Mouse (Mus musculus): ENCODE measurements around the gene Mef2a. TPM values are rescaled to one million over a fixed set of nuclear protein-coding genes. Genes with fewer than 3 reads are reported as not detected.

The Mef2a gene
- polyA plus RNA-seq, 1 experiment from 2014 or later = 27.9 TPM

- Histone ChIP-seq H3K36me3 (ENCODE audit: control insufficient read depth, insufficient read depth, low read length) (no peaks in the 10 kb centered on the region), H3K27me3 (replicated peaks; ENCODE audit: control insufficient read depth, insufficient read depth, low read length) (no peaks in the 10 kb centered on the region), H3K4me2 (ENCODE audit: low read length) (no peak overlapping the region), H3K4me3 (ENCODE audit: low read depth, low read length) (no peak overlapping the region), H3K27ac (ENCODE audit: low read depth, low read length) (no peak overlapping the region), H3K9me3 (replicated peaks; ENCODE audit: control insufficient read depth, low read length) (no peaks in the 10 kb centered on the region), H3K9ac (ENCODE audit: low read length) (no peak overlapping the region), H3K4me1 (ENCODE audit: control insufficient read depth, insufficient read depth, low read length) (no peaks in the 10 kb centered on the region)
- ATAC-seq (no peak), DNase-seq (ENCODE audit: low spot score) (no peak)
- WGBS = 91% methylated on average over 3 of the region's 3 CpGs
Observed at GRCm38 (mm10) chr7:67203625-67204024, 169.0 kb downstream of the Mef2a start.

GRCm38 (mm10) chr7:67199412-67199811, 173.2 kb downstream of the Mef2a start:
- H3K4me1 ChIP-seq (ENCODE audit: control insufficient read depth, insufficient read depth, low read length) = no peaks in the 10 kb centered on the region
- no peak overlapping the region for H3K4me2 ChIP-seq (ENCODE audit: low read length)
- ATAC-seq = peak; percentile 37; the same call in 1 of the 2 replicates
- H3K9me3 ChIP-seq (replicated peaks; ENCODE audit: control insufficient read depth, low read length) = no peaks in the 10 kb centered on the region
- DNase-seq (ENCODE audit: low spot score) = peak; percentile 68
- H3K36me3 ChIP-seq (ENCODE audit: control insufficient read depth, insufficient read depth, low read length) = no peaks in the 10 kb centered on the region
- no peaks in the 10 kb centered on the region for H3K27me3 ChIP-seq (replicated peaks; ENCODE audit: control insufficient read depth, insufficient read depth, low read length)
- H3K27ac ChIP-seq (ENCODE audit: low read depth, low read length) = no peak overlapping the region
- H3K9ac ChIP-seq (ENCODE audit: low read length) = no peak overlapping the region
- no peak overlapping the region for H3K4me3 ChIP-seq (ENCODE audit: low read depth, low read length)
- 19% methylated on average over 10 of the region's 10 CpGs for WGBS

- Histone ChIP-seq H3K4me3 (ENCODE audit: low read depth, low read length) (no peak overlapping the region), H3K27ac (ENCODE audit: low read depth, low read length) (no peak overlapping the region), H3K9ac (ENCODE audit: low read length) (no peak overlapping the region), H3K4me2 (ENCODE audit: low read length) (no peak overlapping the region), H3K36me3 (ENCODE audit: control insufficient read depth, insufficient read depth, low read length) (no peaks in the 10 kb centered on the region), H3K4me1 (ENCODE audit: control insufficient read depth, insufficient read depth, low read length) (no peaks in the 10 kb centered on the region), H3K9me3 (replicated peaks; ENCODE audit: control insufficient read depth, low read length) (no peaks in the 10 kb centered on the region), H3K27me3 (replicated peaks; ENCODE audit: control insufficient read depth, insufficient read depth, low read length) (no peaks in the 10 kb centered on the region)
- WGBS = 7% methylated on average over 4 of the region's 4 CpGs
- DNase-seq (ENCODE audit: low spot score) = no peak
- ATAC-seq = no peak
Observed at GRCm38 (mm10) chr7:67183786-67184185, 188.9 kb downstream of the Mef2a start.

Other genes starting within 250 kb of the Mef2a start
- 26.6 and 26.9 TPM in 2 replicates for gene Lysmd4, start 150.3 kb downstream of the Mef2a start, polyA plus RNA-seq (2014; fragmentation: Nextera tagmentation; extraction: Ambion mirVana)